Mouse (Mus musculus) liver, embryonic 14.5 days (tissue): ENCODE results near the gene Vmn2r120. TPM values are rescaled to one million over a fixed set of nuclear protein-coding genes. Genes with fewer than 3 reads are reported as not detected.
"Not testable (repeated sequence)": the region's sequence is repeated elsewhere in the genome, so short reads cannot be mapped to it uniquely, and the experiment has no call there.

Source experiments
- ATAC-seq: fragments of 200-750 bp; cut with Nextera tagmentation; 2 replicates; pipeline ENCODE4 v1.8.0; 2017; ENCODE audit warnings: moderate number of reproducible peaks, mild to moderate bottlenecking, moderate library complexity; ENCODE audit not compliant: insufficient read depth
- DNase-seq, 3 experiments: peaks; one replicate each; pipeline ENCODE4 v3.0.0-alpha.2; 2012 to 2013; ENCODE audit warnings: low read depth in 3 of 3, low spot score in 3 of 3
- H3K27ac ChIP-seq: fragments of 300-500 bp; sonication (generic); 2 replicates; pipeline ENCODE4 v1.5.1; 2014; ENCODE audit warnings: moderate library complexity, mild to moderate bottlenecking, control low read depth, inconsistent platforms
- H3K27me3 ChIP-seq: fragments of 300-500 bp; sonication (generic); 2 replicates; pipeline ENCODE4 v1.6.1; 2014; ENCODE audit warnings: mild to moderate bottlenecking, low read length, moderate library complexity; ENCODE audit not compliant: control insufficient read depth, insufficient read depth
- H3K36me3 ChIP-seq: fragments of 300-500 bp; sonication (generic); replicated peaks from 2 replicates; pipeline ENCODE4 v1.6.1; 2014; ENCODE audit warnings: low read depth; ENCODE audit not compliant: control insufficient read depth, insufficient read depth
- H3K4me1 ChIP-seq, 2 experiments: fragments of 200-500 bp in 1 of 2; fragments of 300-500 bp in 1 of 2; sonication (generic) in 1 of 2; replicated peaks; 2 replicates each; pipeline ENCODE4 v1.6.1; 2012 to 2014; ENCODE audit warnings: antibody characterized with exemption in 1 of 2, inconsistent platforms in 1 of 2, low read length in 1 of 2; ENCODE audit not compliant: control insufficient read depth in 2 of 2, insufficient read depth in 2 of 2
- H3K4me2 ChIP-seq: fragments of 300-500 bp; sonication (generic); 2 replicates; pipeline ENCODE4 v1.6.1; 2014; ENCODE audit warnings: low read depth, mild to moderate bottlenecking, control low read depth, moderate library complexity
- H3K4me3 ChIP-seq, 2 experiments: fragments of 200-500 bp in 1 of 2; fragments of 300-500 bp in 1 of 2; sonication (generic) in 1 of 2; 2 replicates each; pipeline ENCODE4 v1.5.1; 2012 to 2014; ENCODE audit warnings: low read depth in 2 of 2, low read length in 2 of 2, mild to moderate bottlenecking in 2 of 2, control low read depth in 1 of 2, inconsistent platforms in 1 of 2, moderate library complexity in 1 of 2; ENCODE audit not compliant: insufficient read depth in 1 of 2
- H3K9ac ChIP-seq: fragments of 300-500 bp; sonication (generic); replicated peaks from 2 replicates; pipeline ENCODE4 v1.6.1; 2014; ENCODE audit warnings: mild to moderate bottlenecking, control low read depth, moderate library complexity
- H3K9me3 ChIP-seq: fragments of 300-500 bp; sonication (generic); 2 replicates; pipeline ENCODE4 v1.6.1; 2016; ENCODE audit warnings: low read length, mixed read lengths; ENCODE audit not compliant: control insufficient read depth
- CTCF ChIP-seq: IDR thresholded peaks from 2 replicates; pipeline ENCODE4 v1.5.1; 2016; ENCODE audit warnings: antibody characterized with exemption, low read depth, control low read depth
- EP300 ChIP-seq: IDR thresholded peaks from 2 replicates; pipeline ENCODE4 v1.6.1; 2016; ENCODE audit warnings: antibody characterized with exemption, low read depth
- WGBS: fragments of 180-500 bp; shearing (Covaris S2); extraction: QIAGEN DNeasy Blood & Tissue Kit; methylation state at CpG from one replicate; pipeline ENCODE4 v1.1.7; 2014; ENCODE audit not compliant: insufficient replicate concordance; 5-methylcytosine and 5-hydroxymethylcytosine counted together
- polyA plus RNA-seq, 2 experiments: library from polyadenylated mRNA; depleted of rRNA in 1 of 2; stranded (reverse) in 1 of 2; unstranded in 1 of 2; fragments of >200 nt; fragmentation: Nextera tagmentation in 1 of 2; extraction: Ambion mirVana in 1 of 2; gene quantifications; 2 replicates each; pipeline versions ENCODE4 v1.2.1 to v1.2.3; 2012 to 2014

Vmn2r120 gene
- polyA plus RNA-seq (2012; rRNA removed) (not detected in 2 replicates), polyA plus RNA-seq (2014; fragmentation: Nextera tagmentation; extraction: Ambion mirVana) (not detected in 2 replicates)

- Histone ChIP-seq H3K27me3 (no peaks in the 10 kb centered on the region), H3K9me3 (no peaks in the 10 kb centered on the region), H3K9ac (no peak within 1 kb of the TSS), H3K27ac (no peak within 1 kb of the TSS), H3K4me3 (no peak within 1 kb of the TSS), H3K36me3 (no peaks in the 10 kb centered on the region), H3K4me2 (no peak within 1 kb of the TSS), H3K4me1 (no peaks in the 10 kb centered on the region)
- DNase-seq, result no peak
- WGBS, result 58% methylated on average over 1 of the region's 1 CpGs
- no peak for TF ChIP-seq EP300
- TF ChIP-seq CTCF, result no peak
- no peak for ATAC-seq
These were observed at the start of gene Vmn2r120 for GRCm38 (mm10) chr17:57545405-57545804. Gene Vmn2r120, minus strand, starts transcription at chr17:57545505.

- H3K9ac ChIP-seq, H3K27ac ChIP-seq, H3K4me2 ChIP-seq, H3K4me3 ChIP-seq, H3K36me3 ChIP-seq, H3K27me3 ChIP-seq, ATAC-seq, DNase-seq, H3K4me1 ChIP-seq, H3K9me3 ChIP-seq: not testable (repeated sequence)
- 70% methylated on average over 6 of the region's 6 CpGs for WGBS
These were observed 42.0 kb upstream of the Vmn2r120 start for GRCm38 (mm10) chr17:57587273-57587672.

- H3K9ac ChIP-seq, result no peak overlapping the region
- H3K4me3 ChIP-seq, result no peak overlapping the region
- no peak overlapping the region for H3K4me2 ChIP-seq
- no peaks in the 10 kb centered on the region for H3K27me3 ChIP-seq
- no peaks in the 10 kb centered on the region for H3K4me1 ChIP-seq
- no peaks in the 10 kb centered on the region for H3K36me3 ChIP-seq
- DNase-seq (no peak), ATAC-seq (no peak)
- TF ChIP-seq CTCF (no peak), EP300 (no peak)
- H3K27ac ChIP-seq, result no peak overlapping the region
- no peaks in the 10 kb centered on the region for H3K9me3 ChIP-seq
- WGBS, result 70% methylated on average over 16 of the region's 16 CpGs
These were observed 28.9 kb upstream of the Vmn2r120 start for GRCm38 (mm10) chr17:57574075-57574705.

Other genes with a start within 250 kb of the Vmn2r120 start
- gene Adgre1, start 186.8 kb downstream of the Vmn2r120 start, polyA plus RNA-seq (2012; rRNA removed), result 9.9 and 10.9 TPM in 2 replicates
- gene Adgre1, start 186.8 kb downstream of the Vmn2r120 start, polyA plus RNA-seq (2014; fragmentation: Nextera tagmentation; extraction: Ambion mirVana), result 20.4 and 22.4 TPM in 2 replicates
- not detected in 2 replicates for gene Gm21834, start 196.7 kb upstream of the Vmn2r120 start, polyA plus RNA-seq (2012; rRNA removed)
- gene Gm21834, start 196.7 kb upstream of the Vmn2r120 start, polyA plus RNA-seq (2014; fragmentation: Nextera tagmentation; extraction: Ambion mirVana), result not detected in 2 replicates
- not detected in 2 replicates for gene Cntnap5c, start 224.1 kb upstream of the Vmn2r120 start, polyA plus RNA-seq (2012; rRNA removed)
- gene Cntnap5c, start 224.1 kb upstream of the Vmn2r120 start, polyA plus RNA-seq (2014; fragmentation: Nextera tagmentation; extraction: Ambion mirVana), result not detected in 2 replicates